Mouse (Mus musculus): ENCODE measurements around the gene Ncl.

DNA sequence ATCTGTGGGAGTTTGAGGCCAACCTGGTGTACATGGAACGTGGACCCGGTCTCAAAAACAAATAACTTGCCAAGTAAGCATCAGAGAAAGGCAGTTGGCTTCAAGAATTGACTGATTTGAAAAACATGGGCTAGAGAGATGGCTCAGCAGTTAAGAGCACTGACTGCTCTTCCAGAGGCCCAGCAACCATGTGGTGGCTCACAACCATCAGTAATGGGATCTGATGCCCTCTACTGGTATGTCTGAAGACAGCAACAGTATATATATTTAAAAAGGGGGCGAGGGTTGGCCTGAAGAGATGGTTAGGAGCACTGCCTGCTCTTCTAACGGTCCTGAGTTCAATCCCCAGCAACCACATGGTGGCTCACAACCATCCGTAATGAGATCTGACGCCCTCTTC lies 4.5 kb upstream of the Ncl start:
- TF ChIP-seq CTCF (conservative IDR thresholded peaks at IDR 0.05; ENCODE audit: low read length) (no peak), POU5F1 (IDR thresholded peaks at IDR 0.05; ENCODE audit: borderline replicate concordance, low read length) (no peak), NANOG (IDR thresholded peaks at IDR 0.05; ENCODE audit: borderline replicate concordance, low read length) (no peak)
